Mouse (Mus musculus) MEL (cell line): ENCODE data around the gene Vmn2r72. TPM values are rescaled to one million over a fixed set of nuclear protein-coding genes. Genes with fewer than 3 reads are reported as not detected.

Source experiments
- DNase-seq: peaks from one replicate; pipeline ENCODE4 v3.0.0; 2011; ENCODE audit warnings: low read depth, low spot score
- H3K27ac ChIP-seq: 2 replicates; pipeline ENCODE4 v1.5.1; 2012; ENCODE audit warnings: low read depth, mild to moderate bottlenecking, control low read depth, low read length, moderate library complexity; ENCODE audit not compliant: control insufficient read depth
- H3K27me3 ChIP-seq, 2 experiments: fragments of 150-350 bp in 1 of 2; sonication (generic) in 1 of 2; 2 replicates each; pipeline ENCODE4 v1.6.1; 2012; ENCODE audit warnings: low read length in 2 of 2, mild to moderate bottlenecking in 2 of 2, improper control_type of control experiment in 1 of 2, moderate library complexity in 1 of 2; ENCODE audit not compliant: insufficient read depth in 2 of 2, control insufficient read depth in 1 of 2
- H3K36me3 ChIP-seq, 2 experiments: 2 replicates each; pipeline ENCODE4 v1.6.1; 2012 to 2014; ENCODE audit warnings: low read length in 2 of 2, improper control_type of control experiment in 1 of 2, inconsistent platforms in 1 of 2, mild to moderate bottlenecking in 1 of 2; ENCODE audit not compliant: insufficient read depth in 2 of 2, control insufficient read depth in 1 of 2
- H3K4me1 ChIP-seq, 2 experiments: fragments of 150-350 bp in 1 of 2; sonication (generic) in 1 of 2; 2 replicates each; pipeline ENCODE4 v1.6.1; 2012; ENCODE audit warnings: low read length in 2 of 2, improper control_type of control experiment in 1 of 2, mild to moderate bottlenecking in 1 of 2; ENCODE audit not compliant: insufficient read depth in 2 of 2, control insufficient read depth in 1 of 2
- H3K4me3 ChIP-seq, 2 experiments: fragments of 150-350 bp in 1 of 2; sonication (generic) in 1 of 2; 2 replicates each; pipeline ENCODE4 v1.5.1; 2012; ENCODE audit warnings: low read depth in 2 of 2, low read length in 2 of 2, mild to moderate bottlenecking in 2 of 2, moderate library complexity in 2 of 2, control low read depth in 1 of 2, improper control_type of control experiment in 1 of 2; ENCODE audit not compliant: control insufficient read depth in 1 of 2, insufficient read depth in 1 of 2
- H3K79me2 ChIP-seq: 2 replicates; pipeline ENCODE4 v1.6.1; 2012; ENCODE audit warnings: mild to moderate bottlenecking, low read length, moderate library complexity; ENCODE audit not compliant: control insufficient read depth, poor library complexity, insufficient read depth
- H3K9ac ChIP-seq: 2 replicates; pipeline ENCODE4 v1.6.1; 2012; ENCODE audit warnings: low read depth, mild to moderate bottlenecking, control low read depth, low read length, moderate library complexity; ENCODE audit not compliant: control insufficient read depth, poor library complexity, severe bottlenecking
- H3K9me3 ChIP-seq: fragments of 150-350 bp; sonication (generic); replicated peaks from 2 replicates; pipeline ENCODE4 v1.6.1; 2012; ENCODE audit warnings: mild to moderate bottlenecking, low read length, improper control_type of control experiment, moderate library complexity; ENCODE audit not compliant: insufficient read depth
- CHD1 ChIP-seq: IDR thresholded peaks from 2 replicates; pipeline ENCODE4 v1.6.1; 2012; ENCODE audit warnings: low read depth, mild to moderate bottlenecking, inconsistent platforms, low read length, improper control_type of control experiment
- CHD2 ChIP-seq: IDR thresholded peaks from 2 replicates; pipeline ENCODE4 v1.6.1; 2011; ENCODE audit warnings: low read length, improper control_type of control experiment
- CTCF ChIP-seq, 3 experiments: IDR thresholded peaks in 2 of 3; conservative IDR thresholded peaks in 1 of 3; 2 replicates each; pipeline ENCODE4 v1.5.1; 2011 to 2012; ENCODE audit warnings: low read length in 3 of 3, low read depth in 2 of 3, mild to moderate bottlenecking in 2 of 3, improper control_type of control experiment in 1 of 3, inconsistent platforms in 1 of 3, mixed read lengths in 1 of 3, moderate library complexity in 1 of 3; ENCODE audit not compliant: control insufficient read depth in 1 of 3, insufficient read depth in 1 of 3, poor library complexity in 1 of 3, severe bottlenecking in 1 of 3
- ELF1 ChIP-seq: IDR thresholded peaks from 2 replicates; pipeline ENCODE4 v1.6.1; 2014; ENCODE audit warnings: low read depth, mild to moderate bottlenecking, inconsistent platforms, low read length, improper control_type of control experiment, moderate library complexity
- GABPA ChIP-seq: IDR thresholded peaks from 2 replicates; pipeline ENCODE4 v1.6.1; 2012; ENCODE audit warnings: low read depth, mild to moderate bottlenecking, inconsistent platforms, low read length, improper control_type of control experiment, moderate library complexity
- MAFK ChIP-seq: IDR thresholded peaks from 2 replicates; pipeline ENCODE4 v1.6.1; 2011; ENCODE audit warnings: low read depth, mild to moderate bottlenecking, low read length, improper control_type of control experiment, borderline replicate concordance
- MYC ChIP-seq: IDR thresholded peaks from 2 replicates; pipeline ENCODE4 v1.6.1; 2011; ENCODE audit warnings: low read depth, mild to moderate bottlenecking, low read length, improper control_type of control experiment, moderate library complexity
- NRF1 ChIP-seq: IDR thresholded peaks from 2 replicates; pipeline ENCODE4 v1.6.1; 2014; ENCODE audit warnings: low read depth, mild to moderate bottlenecking, inconsistent platforms, low read length, improper control_type of control experiment, moderate library complexity; ENCODE audit not compliant: poor library complexity, insufficient read depth, severe bottlenecking
- POLR2A ChIP-seq, 2 experiments: IDR thresholded peaks; 2 replicates each; pipeline ENCODE4 v1.6.1; 2011 to 2012; ENCODE audit warnings: low read length in 2 of 2, mild to moderate bottlenecking in 2 of 2, control low read depth in 1 of 2, improper control_type of control experiment in 1 of 2, low read depth in 1 of 2, moderate library complexity in 1 of 2; ENCODE audit not compliant: control insufficient read depth in 1 of 2, insufficient read depth in 1 of 2, poor library complexity in 1 of 2
- POLR2AphosphoS5 ChIP-seq: IDR thresholded peaks from 2 replicates; pipeline ENCODE4 v1.6.1; 2012; ENCODE audit warnings: low read depth, borderline replicate concordance, mild to moderate bottlenecking, inconsistent platforms, low read length, moderate library complexity, mixed read lengths
- TBP ChIP-seq: IDR thresholded peaks from 2 replicates; pipeline ENCODE4 v1.8.0; 2011; ENCODE audit warnings: low read depth, low read length, improper control_type of control experiment
- TCF12 ChIP-seq: IDR thresholded peaks from 2 replicates; pipeline ENCODE4 v1.6.1; 2014; ENCODE audit warnings: low read depth, mild to moderate bottlenecking, inconsistent platforms, low read length, improper control_type of control experiment, moderate library complexity
- USF1 ChIP-seq: IDR thresholded peaks from 2 replicates; pipeline ENCODE4 v1.6.1; 2014; ENCODE audit warnings: low read depth, mild to moderate bottlenecking, inconsistent platforms, low read length, improper control_type of control experiment, moderate library complexity
- polyA plus RNA-seq, 2 experiments: library from polyadenylated mRNA; stranded (reverse) in 1 of 2; unstranded in 1 of 2; fragments of >175 nt in 1 of 2; fragments of >200 nt in 1 of 2; gene quantifications; 2 replicates each; pipeline versions ENCODE4 v1.2.1 to v1.2.4; 2012; ENCODE audit warnings: low replicate concordance in 2 of 2, low read depth in 1 of 2; ENCODE audit not compliant: insufficient read length in 2 of 2, insufficient read depth in 1 of 2, missing spikeins in 1 of 2
- total RNA-seq: library from RNA; depleted of rRNA; stranded (reverse); fragments of 300-350 nt; gene quantifications from 2 replicates; pipeline ENCODE4 v1.2.3, GENCODE M21; 2012; rRNA removed

Vmn2r72 gene
- total RNA-seq (not detected in 2 replicates), polyA plus RNA-seq (not detected)

- no peak within 1 kb of the TSS for H3K27ac ChIP-seq
Measured at GRCm38 (mm10) chr7:85754997-85755396, at the start of gene Vmn2r72. Gene Vmn2r72, minus strand, starts transcription at chr7:85755097.

More at GRCm38 (mm10) chr7:85754997-85755396, at the start of gene Vmn2r72:
- TF ChIP-seq CHD1 (no peak), NRF1 (no peak), MYC (no peak), USF1 (no peak), MAFK (no peak), GABPA (no peak), POLR2AphosphoS5 (no peak), CHD2 (no peak), TCF12 (no peak), CTCF (IDR thresholded peaks at IDR 0.05 in 2 of 3, conservative IDR thresholded peaks at IDR 0.05 in 1 of 3; ENCODE audit: control insufficient read depth in 1 of 3, insufficient read depth in 1 of 3, low read depth in 2 of 3, low read length in 3 of 3, poor library complexity in 1 of 3, severe bottlenecking in 1 of 3) (no peak), TBP (no peak), POLR2A (IDR thresholded peaks at IDR 0.05; ENCODE audit: control insufficient read depth in 1 of 2, insufficient read depth in 1 of 2, low read depth in 1 of 2, low read length in 2 of 2, poor library complexity in 1 of 2) (no peak), ELF1 (no peak)
- H3K4me1 ChIP-seq, result no peaks in the 10 kb centered on the region
- no peak within 1 kb of the TSS for H3K9ac ChIP-seq
- no peaks in the 10 kb centered on the region for H3K27me3 ChIP-seq
- H3K4me3 ChIP-seq, result no peak within 1 kb of the TSS
- no peaks in the 10 kb centered on the region for H3K36me3 ChIP-seq
- no peak for DNase-seq
- no peaks in the 10 kb centered on the region for H3K79me2 ChIP-seq
- no peaks in the 10 kb centered on the region for H3K9me3 ChIP-seq

Other genes with a start within 250 kb of the Vmn2r72 start
- not detected in 2 replicates for gene Vmn2r71, start 192.0 kb downstream of the Vmn2r72 start, total RNA-seq
- gene Vmn2r71, start 192.0 kb downstream of the Vmn2r72 start, polyA plus RNA-seq, result not detected
- not detected in 2 replicates for gene Vmn2r70, start 185.9 kb downstream of the Vmn2r72 start, total RNA-seq
- not detected for gene Vmn2r70, start 185.9 kb downstream of the Vmn2r72 start, polyA plus RNA-seq
- gene Vmn2r73, start 121.2 kb upstream of the Vmn2r72 start, total RNA-seq, result not detected in 2 replicates
- gene Vmn2r73, start 121.2 kb upstream of the Vmn2r72 start, polyA plus RNA-seq, result under 1 TPM in 1 of 2 experiments, not detected in 1; 0.01 TPM
- gene Vmn2r74, start 206.5 kb upstream of the Vmn2r72 start, total RNA-seq, result not detected in 2 replicates
- gene Vmn2r74, start 206.5 kb upstream of the Vmn2r72 start, polyA plus RNA-seq, result not detected